Mouse (Mus musculus) neutrophil, adult 5-6 weeks (primary cell): ENCODE results near the gene Twist2. TPM values are rescaled to one million over a fixed set of nuclear protein-coding genes. Genes with fewer than 3 reads are reported as not detected.

ENCODE experiments used
- ATAC-seq: fragments of 151-379, 151-347 bp; 2 replicates; pipeline ENCODE4 v1.8.0; 2017; ENCODE audit warnings: mild to moderate bottlenecking, moderate TSS enrichment; ENCODE audit not compliant: insufficient number of reproducible peaks, poor library complexity, low FRiP score, severe bottlenecking; ENCODE audit errors: extremely low read depth
- total RNA-seq: library from RNA; stranded (forward); fragments of 200-1000 nt; gene quantifications from 2 replicates; pipeline ENCODE4 v1.2.3, GENCODE M21; 2017

Gene Twist2
- not detected in 2 replicates for total RNA-seq

- no peak for ATAC-seq
These were observed at the start of gene Twist2 for GRCm38 (mm10) chr1:91800967-91801843. Twist2 (plus strand) TSS chr1:91801461.

- no peak for ATAC-seq
These were observed 48.3 kb upstream of the Twist2 start for GRCm38 (mm10) chr1:91752931-91753330.

GRCm38 (mm10) chr1:91755102-91755501 is 46.2 kb upstream of the Twist2 start:
- ATAC-seq = no peak

- ATAC-seq = no peak
These were observed 44.0 kb upstream of the Twist2 start for GRCm38 (mm10) chr1:91757292-91757691.

- ATAC-seq = no peak
These were observed 43.1 kb upstream of the Twist2 start for GRCm38 (mm10) chr1:91758143-91758542.

GRCm38 (mm10) chr1:91758600-91759515 is 42.4 kb upstream of the Twist2 start:
- ATAC-seq = no peak

GRCm38 (mm10) chr1:91760140-91760986 is 40.9 kb upstream of the Twist2 start:
- no peak for ATAC-seq

- no peak for ATAC-seq
These were observed 38.7 kb upstream of the Twist2 start for GRCm38 (mm10) chr1:91762528-91763091.

- ATAC-seq = no peak
These were observed 31.0 kb upstream of the Twist2 start for GRCm38 (mm10) chr1:91770221-91770624.

- ATAC-seq = no peak
These were observed 30.6 kb upstream of the Twist2 start for GRCm38 (mm10) chr1:91770676-91771075.

- ATAC-seq = no peak
These were observed 24.3 kb upstream of the Twist2 start for GRCm38 (mm10) chr1:91776928-91777327.

- ATAC-seq = no peak
These were observed 21.4 kb upstream of the Twist2 start for GRCm38 (mm10) chr1:91779819-91780218.

GRCm38 (mm10) chr1:91781182-91781581 is 20.1 kb upstream of the Twist2 start:
- no peak for ATAC-seq

- no peak for ATAC-seq
These were observed 17.1 kb upstream of the Twist2 start for GRCm38 (mm10) chr1:91784162-91784561.

GRCm38 (mm10) chr1:91799323-91799722 is 1.9 kb upstream of the Twist2 start:
- no peak for ATAC-seq

- 0 out of 2 replicates have a peak, but pooled peaks have one; percentile 9 for ATAC-seq
These were observed 913 bp upstream of the Twist2 start for GRCm38 (mm10) chr1:91800348-91800747.

GRCm38 (mm10) chr1:91801844-91802366 is 644 bp downstream of the Twist2 start:
- no peak for ATAC-seq

GRCm38 (mm10) chr1:91802406-91803121 is 1.3 kb downstream of the Twist2 start:
- ATAC-seq = no peak
